Mouse (Mus musculus): ENCODE measurements around the gene Prss41. TPM values are rescaled to one million over a fixed set of nuclear protein-coding genes. Genes with fewer than 3 reads are reported as not detected.
"Not testable (repeated sequence)": the region's sequence is repeated elsewhere in the genome, so short reads cannot be mapped to it uniquely, and the experiment has no call there.

Gene Prss41
- 1 to 10 TPM; 1.1 to 2.2 TPM for total RNA-seq (2021)
- long read RNA-seq, experiment 1, partial matches to known transcripts = 0 of 1 reads
- long read RNA-seq, experiment 1, other reads (novel, unspliced or antisense) = 0 of 1 reads
- long read RNA-seq, experiment 2 = 0 reads

DNA sequence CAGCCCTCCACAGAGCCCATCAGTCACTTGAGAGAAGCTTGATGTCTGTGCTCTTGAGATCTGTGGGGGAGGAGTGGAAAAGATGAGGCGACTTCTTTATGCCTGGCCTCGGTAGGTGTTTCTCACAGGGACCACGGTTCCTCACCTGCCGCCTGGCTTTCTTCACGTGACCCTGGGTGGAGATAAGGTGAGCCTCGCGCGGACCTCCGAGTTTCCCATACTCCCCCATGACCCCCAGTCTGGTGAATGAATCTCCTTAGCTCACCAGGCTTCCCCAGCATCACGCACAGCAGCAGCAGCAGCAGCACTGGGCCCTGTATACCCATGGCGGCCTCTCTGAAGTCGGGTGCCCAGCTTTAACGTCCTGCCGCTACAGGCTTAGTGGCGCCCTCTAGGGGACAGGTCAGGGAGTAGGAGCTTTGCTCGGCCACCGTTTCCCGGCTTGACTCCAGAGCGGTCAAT lies at the start of gene Prss41, which contains the start of gene Prss32:
Prss41 (minus strand) TSS at position 361 of the 462 bp plus-strand sequence.
Prss32 (plus strand) TSS at position 44 of the 462 bp plus-strand sequence.
- TF ChIP-seq CTCF (IDR thresholded peaks at IDR 0.05) = peak; percentile 66
- Histone ChIP-seq H3K4me3 (0 out of 2 replicates have a peak within 1 kb of the TSS, but pooled peaks have one; percentile 21), H3K27ac (no peak within 1 kb of the TSS)
- no peak for DNase-seq (ENCODE audit: extremely low spot score in 1 of 2, low spot score in 2 of 2)
- intact Hi-C loops (cut with DNase I) = loop anchor here (5.0 kb wide), 1 partner anchor 72 kb away; the partner anchor contains the start of gene Flywch1

DNA sequence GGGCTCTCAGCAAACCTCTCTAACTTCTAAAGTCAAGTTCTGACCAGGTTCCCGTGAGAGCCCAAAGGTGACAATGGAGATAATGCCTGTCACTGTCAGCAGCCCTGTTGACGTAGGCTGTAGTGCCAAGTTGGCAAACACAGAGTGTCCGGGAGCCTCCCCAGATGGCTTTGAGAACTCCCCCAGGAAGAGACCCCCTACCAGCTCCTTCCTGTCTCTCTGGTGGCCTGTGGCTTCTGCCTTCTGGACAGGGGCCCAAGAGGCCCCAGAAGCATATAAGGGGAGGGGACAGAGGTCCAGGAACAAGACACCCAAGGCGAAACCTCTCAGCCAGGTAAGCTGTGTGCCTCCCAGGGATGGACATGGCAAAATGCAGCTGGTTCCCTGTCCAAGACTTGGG lies 36.6 kb upstream of the Prss41 start, which contains the start of the genes Dcpp1 and Dcpp2:
Dcpp1 (plus strand) TSS at position 301 of the 400 bp plus-strand sequence.
Dcpp2 (plus strand) TSS at position 305 of the 400 bp plus-strand sequence.
- intact Hi-C loops (cut with DNase I) = loop anchor here (5.0 kb wide), 1 partner anchor 42 kb away; no protein-coding TSS in a partner anchor
- DNase-seq (ENCODE audit: extremely low spot score in 1 of 2, low spot score in 2 of 2); H3K4me3 ChIP-seq; H3K27ac ChIP-seq: not testable (repeated sequence)

DNA sequence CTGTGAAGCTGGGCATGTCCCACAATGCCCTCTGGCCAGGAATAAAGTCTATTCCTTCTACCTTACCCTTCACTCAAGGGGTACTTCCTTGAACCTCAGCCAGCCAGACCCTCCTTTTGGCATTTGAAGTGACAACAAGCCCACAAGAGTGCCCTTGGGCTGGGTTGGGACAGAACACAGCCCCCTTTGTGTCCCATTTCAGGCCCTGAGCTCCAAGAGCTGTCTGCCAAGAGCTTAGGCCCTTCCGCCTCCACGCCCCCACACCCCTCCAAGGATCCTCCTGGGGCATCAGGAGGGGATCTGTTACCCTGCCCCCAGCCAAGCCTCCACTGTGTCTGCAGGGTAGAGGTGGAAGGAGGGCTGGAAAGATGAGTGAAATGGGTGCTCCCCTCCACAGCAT lies 33.2 kb upstream of the Prss41 start:
- no peak overlapping the region for H3K4me3 ChIP-seq
- no peak for TF ChIP-seq CTCF (IDR thresholded peaks at IDR 0.05)
- no peak for DNase-seq (ENCODE audit: extremely low spot score in 1 of 2, low spot score in 2 of 2)
- H3K27ac ChIP-seq = no peak overlapping the region
- intact Hi-C loops (cut with DNase I) = no loop called here

DNA sequence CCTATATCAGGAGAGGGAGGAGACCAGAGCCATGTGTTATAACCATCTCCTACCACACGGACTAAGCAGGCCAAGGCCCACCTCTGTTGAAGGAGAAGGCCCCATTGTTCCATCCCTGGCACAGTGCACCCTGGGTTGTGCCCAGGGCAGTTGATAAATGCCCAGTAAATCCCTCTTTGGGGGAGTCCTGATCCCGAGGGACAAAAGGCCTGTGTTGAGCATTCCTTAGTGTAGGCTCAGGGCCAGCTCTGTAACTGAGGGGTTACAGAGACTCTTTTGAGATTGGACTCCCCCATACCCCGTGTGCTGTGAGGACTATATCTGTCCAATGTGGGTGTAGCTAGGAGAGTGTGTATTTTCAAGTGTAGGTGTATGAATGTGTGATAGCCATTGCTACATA lies 32.8 kb upstream of the Prss41 start:
- Histone ChIP-seq H3K4me3 (no peak overlapping the region), H3K27ac (no peak overlapping the region)
- no peak for DNase-seq (ENCODE audit: extremely low spot score in 1 of 2, low spot score in 2 of 2)
- TF ChIP-seq CTCF (IDR thresholded peaks at IDR 0.05) = no peak; the same call in none of the 2 replicates
- intact Hi-C loops (cut with DNase I) = no loop called here

DNA sequence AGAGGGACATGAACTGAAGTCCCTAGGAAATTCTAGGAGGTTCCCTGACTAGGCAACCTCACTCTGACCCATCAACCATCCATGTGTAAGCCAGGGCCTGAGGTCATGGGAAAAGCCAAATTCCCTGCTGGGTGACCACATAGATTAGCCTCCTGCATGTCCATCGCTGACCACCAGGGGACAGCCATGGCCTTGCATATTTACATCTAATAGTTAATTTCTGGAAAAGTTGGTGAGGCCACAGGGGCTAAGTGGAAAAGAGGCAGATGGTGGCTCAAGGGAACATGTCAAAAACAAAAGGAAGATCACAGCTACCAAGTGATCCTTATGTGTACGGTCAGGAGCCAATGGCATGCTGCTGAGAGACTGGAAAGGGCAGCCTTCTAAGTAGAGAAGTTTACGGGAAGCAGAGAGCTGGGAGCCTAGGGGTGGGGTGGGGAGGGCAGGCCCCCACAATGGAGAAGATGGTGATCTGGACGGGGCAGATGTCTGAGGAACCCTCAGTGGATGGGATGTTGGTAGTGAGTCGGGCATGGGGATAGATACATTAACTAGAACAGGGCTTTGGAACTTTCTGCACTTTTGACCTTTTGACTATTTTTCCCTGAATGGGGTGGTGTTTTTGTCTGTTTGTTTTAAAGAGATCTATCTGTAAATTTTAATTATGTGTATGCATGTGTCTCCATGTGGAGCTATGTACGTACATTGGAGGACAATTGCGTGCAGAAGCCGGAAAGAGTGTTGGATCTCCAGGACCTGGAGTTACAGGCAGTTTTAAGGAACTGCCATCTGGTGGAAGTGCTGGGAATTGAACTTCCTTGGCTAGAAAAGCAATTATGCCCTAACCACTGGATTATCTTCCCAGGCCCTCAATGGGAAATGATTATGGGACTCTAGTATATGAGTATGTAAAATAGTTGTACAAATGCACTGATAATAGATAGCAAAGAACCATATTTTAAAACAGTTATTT lies 30.2 kb upstream of the Prss41 start:
- TF ChIP-seq CTCF (IDR thresholded peaks at IDR 0.05) = peak; percentile 80
- Histone ChIP-seq H3K27ac (no peak overlapping the region), H3K4me3 (no peak overlapping the region)
- DNase-seq (ENCODE audit: extremely low spot score in 1 of 2, low spot score in 2 of 2) = peak in 1 of 2 experiments; percentile 20
- intact Hi-C loops (cut with DNase I) = loop anchor here (1.0 kb wide), 1 partner anchor 86 kb away; no protein-coding TSS in a partner anchor

DNA sequence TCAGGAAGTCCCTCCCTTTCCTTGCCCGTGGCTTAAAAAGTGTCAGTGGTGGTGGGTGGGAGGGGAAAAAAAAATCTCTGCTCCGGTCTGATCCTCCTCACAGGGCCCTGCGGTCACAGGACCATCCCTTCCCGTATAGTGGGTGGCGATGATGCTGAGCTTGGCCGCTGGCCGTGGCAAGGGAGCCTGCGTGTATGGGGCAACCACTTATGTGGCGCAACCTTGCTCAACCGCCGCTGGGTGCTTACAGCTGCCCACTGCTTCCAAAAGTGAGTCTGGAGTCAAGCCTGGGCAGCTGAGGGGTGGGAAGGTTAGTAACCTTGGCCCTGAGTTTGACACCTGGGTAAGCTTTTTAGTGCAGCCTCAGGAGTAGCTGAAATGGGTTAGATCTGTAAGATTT lies 24.5 kb upstream of the Prss41 start:
- no peak overlapping the region for H3K27ac ChIP-seq
- TF ChIP-seq CTCF (IDR thresholded peaks at IDR 0.05) = no peak
- H3K4me3 ChIP-seq = no peak overlapping the region
- intact Hi-C loops (cut with DNase I) = no loop called here
- DNase-seq (ENCODE audit: extremely low spot score in 1 of 2, low spot score in 2 of 2) = no peak

DNA sequence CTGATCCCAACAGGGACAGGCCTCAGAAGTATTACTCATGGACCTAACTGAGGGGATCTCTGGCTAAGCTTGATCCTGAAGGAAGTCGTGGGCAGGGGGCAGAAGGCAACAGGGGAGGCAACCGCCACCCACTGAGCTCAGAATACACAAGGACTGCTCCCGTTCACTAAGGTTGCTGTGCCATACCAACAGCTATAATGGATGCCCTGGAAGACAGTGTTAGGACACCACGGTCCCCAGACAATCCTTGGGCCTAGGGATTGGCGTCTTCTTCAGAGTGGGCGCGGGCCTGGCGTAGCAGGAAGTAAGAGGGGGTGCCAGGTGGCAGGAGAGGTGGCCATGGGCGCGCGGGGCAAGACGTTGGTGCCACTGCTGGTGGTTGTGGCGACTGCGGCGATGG lies 23.8 kb upstream of the Prss41 start, which contains the start of gene Prss21:
Prss21 (plus strand) TSS at position 301 of the 400 bp plus-strand sequence.
- intact Hi-C loops (cut with DNase I) = no loop called here
- no peak for DNase-seq (ENCODE audit: extremely low spot score in 1 of 2, low spot score in 2 of 2)
- TF ChIP-seq CTCF (IDR thresholded peaks at IDR 0.05) = no peak
- no peak within 1 kb of the TSS for H3K27ac ChIP-seq
- no peak within 1 kb of the TSS for H3K4me3 ChIP-seq

DNA sequence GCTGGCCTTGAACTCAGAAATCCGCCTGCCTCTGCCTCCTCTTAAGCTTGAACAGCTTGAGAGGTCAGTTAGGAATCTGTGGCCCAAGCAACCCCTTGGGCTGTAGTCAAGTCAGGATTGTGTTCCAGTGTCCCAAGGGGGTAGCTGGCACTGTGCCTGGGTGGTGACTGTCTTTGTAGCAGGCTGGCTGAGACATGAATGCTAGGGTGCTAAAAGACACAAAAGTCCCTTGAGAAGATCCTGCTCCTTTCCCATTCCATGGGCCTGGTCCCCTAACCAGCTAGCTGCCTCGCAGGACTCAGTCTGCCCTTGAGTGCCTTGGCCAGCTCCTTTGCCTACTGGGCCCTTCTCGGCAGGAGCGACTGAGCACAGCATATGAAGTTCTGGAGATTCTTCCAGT lies 19.0 kb upstream of the Prss41 start:
- no peak for DNase-seq (ENCODE audit: extremely low spot score in 1 of 2, low spot score in 2 of 2)
- no peak overlapping the region for H3K4me3 ChIP-seq
- intact Hi-C loops (cut with DNase I) = no loop called here
- no peak overlapping the region for H3K27ac ChIP-seq
- no peak for TF ChIP-seq CTCF (IDR thresholded peaks at IDR 0.05)

DNA sequence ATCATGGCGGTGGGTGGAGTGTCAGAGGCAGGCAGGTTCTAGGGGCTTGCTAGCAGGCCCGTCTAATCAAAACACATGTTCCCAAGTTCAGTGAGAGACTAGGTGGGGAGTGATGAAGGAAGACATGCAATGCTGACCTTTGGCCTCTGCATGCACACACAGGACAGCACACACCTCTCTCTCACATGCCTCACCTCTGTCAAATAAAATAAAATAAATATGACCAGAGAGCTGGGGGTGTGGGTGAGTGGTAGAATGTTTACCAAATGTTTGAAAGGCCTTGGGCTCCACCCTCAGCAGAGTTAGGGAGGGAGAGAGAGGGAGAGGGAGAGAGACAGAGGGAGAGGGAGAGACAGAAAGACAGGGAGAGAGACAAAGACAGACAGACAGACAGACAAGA lies 13.9 kb upstream of the Prss41 start:
- no peak for DNase-seq (ENCODE audit: extremely low spot score in 1 of 2, low spot score in 2 of 2)
- intact Hi-C loops (cut with DNase I) = no loop called here
- no peak overlapping the region for H3K4me3 ChIP-seq
- no peak overlapping the region for H3K27ac ChIP-seq
- no peak for TF ChIP-seq CTCF (IDR thresholded peaks at IDR 0.05)

DNA sequence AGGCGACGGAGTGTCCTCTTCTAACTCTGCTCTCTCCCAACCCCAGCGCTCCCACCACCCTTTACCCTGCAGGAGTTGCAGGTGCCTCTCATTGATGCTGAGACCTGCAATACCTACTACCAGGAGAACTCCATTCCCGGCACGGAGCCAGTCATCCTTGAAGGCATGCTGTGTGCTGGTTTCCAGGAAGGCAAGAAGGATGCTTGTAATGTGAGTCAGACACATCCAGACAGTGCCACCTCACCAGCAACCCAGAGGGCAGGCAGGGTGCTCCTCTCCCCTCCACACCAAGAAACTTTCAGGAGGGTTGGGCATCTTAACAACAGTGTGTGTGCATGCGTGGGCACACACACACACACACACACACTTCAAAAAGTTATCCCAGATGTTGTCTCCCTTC lies 13.2 kb upstream of the Prss41 start:
- DNase-seq (ENCODE audit: extremely low spot score in 1 of 2, low spot score in 2 of 2) = no peak
- no peak overlapping the region for H3K27ac ChIP-seq
- intact Hi-C loops (cut with DNase I) = no loop called here
- H3K4me3 ChIP-seq = no peak overlapping the region
- TF ChIP-seq CTCF (IDR thresholded peaks at IDR 0.05) = no peak

DNA sequence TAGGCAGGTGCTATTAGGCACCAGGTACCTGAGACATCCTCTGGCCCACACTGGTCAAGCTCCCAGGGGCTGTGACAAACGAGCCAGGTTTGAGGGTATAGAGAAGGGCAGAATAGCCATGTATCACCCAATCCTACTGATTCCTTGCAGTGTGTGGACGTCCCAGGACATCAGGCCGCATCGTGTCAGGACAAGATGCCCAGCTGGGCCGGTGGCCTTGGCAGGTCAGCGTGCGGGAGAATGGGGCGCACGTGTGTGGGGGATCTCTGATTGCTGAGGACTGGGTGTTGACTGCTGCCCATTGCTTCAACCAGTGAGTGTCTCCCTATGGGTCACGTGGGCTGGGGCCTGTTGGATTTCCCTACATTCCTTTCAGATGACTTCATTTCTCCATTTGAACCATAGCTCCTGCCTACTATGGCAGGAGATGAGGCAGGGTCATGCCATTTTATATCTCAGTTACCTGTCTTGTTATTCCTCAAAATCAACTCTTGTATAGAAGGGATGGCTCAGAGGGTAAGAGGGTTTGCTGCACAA lies 10.3 kb upstream of the Prss41 start:
- no peak overlapping the region for H3K4me3 ChIP-seq
- intact Hi-C loops (cut with DNase I) = no loop called here
- TF ChIP-seq CTCF (IDR thresholded peaks at IDR 0.05) = no peak

DNA sequence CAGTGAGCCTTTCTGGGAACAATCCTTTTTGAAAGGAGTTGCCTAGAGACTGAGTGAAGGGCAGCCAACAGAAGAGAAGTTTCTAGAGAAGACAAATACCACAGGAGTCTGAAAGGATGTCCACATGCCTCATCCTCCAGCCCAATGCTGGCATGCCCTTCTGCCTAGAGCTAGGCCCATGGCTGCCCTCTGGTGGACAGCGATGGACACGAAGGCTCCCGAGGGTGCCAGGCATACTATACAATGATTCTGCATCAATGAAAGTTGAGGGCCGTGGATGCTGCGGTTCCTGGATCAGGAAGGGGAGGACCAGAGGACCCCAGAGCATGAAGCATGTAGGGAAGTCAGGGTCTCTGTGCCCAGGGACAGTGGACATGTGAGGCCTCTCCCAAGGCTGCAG lies 9.3 kb upstream of the Prss41 start:
- no peak overlapping the region for H3K27ac ChIP-seq
- intact Hi-C loops (cut with DNase I) = no loop called here
- H3K4me3 ChIP-seq = no peak overlapping the region
- peak; percentile 42 for TF ChIP-seq CTCF (IDR thresholded peaks at IDR 0.05)
- no peak for DNase-seq (ENCODE audit: extremely low spot score in 1 of 2, low spot score in 2 of 2)

More for the DNA sequence above, 10.3 kb upstream of the Prss41 start:
- DNase-seq (ENCODE audit: extremely low spot score in 1 of 2, low spot score in 2 of 2) = no peak
- no peak overlapping the region for H3K27ac ChIP-seq

All from left cerebral cortex, adult 2 months (tissue).